Mouse (Mus musculus) frontal cortex, postnatal 25 days (tissue): ENCODE data around the gene Col9a3.

Experiments used
- DNase-seq, 2 experiments: peaks; one replicate each; pipeline ENCODE4 v3.0.0; 2022; ENCODE audit warnings: low spot score in 2 of 2

Col9a3 gene

DNA sequence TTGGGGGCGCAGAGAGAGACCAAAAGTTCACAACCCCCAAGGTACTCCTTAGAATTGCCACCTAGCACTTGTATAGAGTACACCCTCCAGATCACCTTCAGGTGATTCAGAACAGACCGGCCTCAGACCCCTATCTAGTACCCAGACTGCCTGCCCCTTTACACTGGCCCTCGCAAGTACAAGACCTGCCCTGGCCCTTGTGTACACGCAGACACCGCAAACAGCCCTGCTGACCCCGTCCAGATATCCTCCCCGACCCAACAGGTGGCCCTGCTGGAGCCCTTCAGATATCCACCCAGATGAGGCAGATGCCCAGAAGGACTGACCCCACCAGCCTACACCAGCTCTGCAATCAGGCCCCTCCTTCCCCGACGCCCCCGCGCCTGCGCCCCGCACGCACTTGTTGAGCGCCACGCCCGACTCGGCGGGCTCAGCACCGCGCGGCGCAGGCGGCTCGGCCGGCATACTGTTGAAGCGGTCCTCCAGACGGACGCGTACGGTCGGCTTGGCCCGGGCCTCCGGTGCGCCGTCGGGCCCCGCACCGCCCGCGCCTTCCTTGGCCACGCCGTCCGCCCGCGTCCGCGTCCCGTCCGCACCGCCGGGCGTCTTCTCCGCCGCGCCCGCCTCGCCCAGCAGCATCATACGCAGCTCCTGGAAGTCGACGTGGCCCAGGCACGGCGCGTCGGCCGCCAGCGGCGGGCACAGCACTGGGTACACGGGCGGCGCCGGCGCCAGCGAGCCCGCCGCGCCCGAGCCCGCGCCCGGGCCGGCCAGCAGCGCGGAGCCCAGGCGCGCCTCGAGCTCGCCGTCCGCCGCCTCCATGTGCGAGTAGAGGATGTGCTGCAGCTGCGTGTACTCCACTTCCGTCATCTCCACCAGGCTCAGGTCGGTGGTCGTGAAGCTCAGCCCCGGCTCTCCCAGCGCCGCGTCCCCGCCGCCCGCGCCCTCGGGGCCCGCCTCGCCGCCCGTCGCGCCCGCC is 44.3 kb downstream of the Col9a3 start:
- no peak for DNase-seq

DNA sequence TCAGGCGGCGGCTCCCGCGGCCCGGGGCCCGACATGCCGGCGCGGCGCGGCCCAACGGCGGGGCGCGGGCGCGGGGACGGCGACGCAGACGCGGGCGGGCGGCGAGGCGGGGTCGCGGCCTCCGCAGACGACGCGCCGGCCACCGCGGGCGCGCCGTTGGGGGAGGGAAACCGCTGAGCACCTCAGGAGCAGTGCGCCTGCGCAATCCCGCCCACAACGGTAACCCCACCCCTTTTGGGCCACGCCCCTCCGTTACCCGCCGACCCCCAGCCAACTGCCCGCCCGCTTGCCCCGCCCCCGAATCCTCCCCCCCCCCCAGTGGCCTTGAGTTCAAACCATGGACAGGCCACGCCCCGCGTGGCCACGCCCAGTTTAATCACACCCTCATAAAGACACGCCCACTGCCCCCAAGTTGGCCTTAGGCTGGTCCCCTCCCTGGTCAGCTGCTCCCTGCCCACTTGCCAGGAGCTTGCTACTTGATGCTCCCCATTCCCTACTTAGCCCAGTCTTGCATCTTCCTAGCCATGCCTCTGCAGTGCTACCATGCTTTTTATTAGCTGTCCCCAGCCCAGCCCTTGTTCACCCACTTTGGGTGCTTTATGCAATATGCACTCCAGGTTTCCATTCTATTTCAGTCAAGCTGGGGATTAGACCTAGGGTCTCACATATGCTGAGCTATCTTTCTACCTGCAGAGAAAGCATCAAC is 45.1 kb downstream of the Col9a3 start, which contains the start of gene Tcfl5:
TSS of gene Tcfl5 (minus strand) at position 154 of the 706 bp plus-strand sequence.
- DNase-seq, result no peak

DNA sequence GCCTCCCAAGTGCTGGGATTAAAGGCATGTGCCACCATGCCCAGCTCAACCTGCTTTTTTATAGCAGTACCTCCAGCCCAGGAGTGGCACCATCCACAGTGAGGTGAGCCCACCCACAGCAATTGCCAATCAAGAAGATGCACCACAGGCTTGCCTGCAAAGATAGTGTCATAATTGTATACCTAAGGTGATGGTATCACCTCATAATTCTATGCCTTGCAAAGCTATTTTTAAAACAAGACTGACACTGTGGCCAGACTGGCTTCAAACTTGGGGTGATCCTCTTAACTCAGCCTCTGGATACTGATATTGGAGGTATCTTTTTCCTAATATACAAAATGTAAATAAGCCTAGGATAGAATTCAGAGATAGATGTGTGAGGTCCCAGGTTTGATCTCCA is 46.0 kb downstream of the Col9a3 start:
- no peak for DNase-seq

DNA sequence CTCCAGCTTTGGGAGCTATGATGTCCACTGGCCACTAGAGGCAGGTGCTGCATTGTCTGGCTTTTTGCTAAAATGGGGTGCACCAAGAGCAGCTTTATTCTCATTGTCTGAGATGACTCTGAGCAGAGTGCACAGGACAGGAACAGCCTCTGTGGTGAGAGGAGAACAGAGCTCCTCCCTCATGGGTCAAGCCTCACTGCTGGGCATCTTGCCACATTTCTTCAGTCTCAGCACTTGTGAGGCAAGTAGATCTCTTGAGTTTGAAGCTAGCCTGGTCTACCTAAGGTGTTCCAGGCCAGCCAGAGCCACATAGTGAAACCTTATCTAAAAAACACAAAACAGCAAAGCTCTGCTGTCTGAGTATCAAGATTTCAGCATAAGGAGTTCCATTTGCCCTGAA is 49.3 kb downstream of the Col9a3 start:
- no peak for DNase-seq

DNA sequence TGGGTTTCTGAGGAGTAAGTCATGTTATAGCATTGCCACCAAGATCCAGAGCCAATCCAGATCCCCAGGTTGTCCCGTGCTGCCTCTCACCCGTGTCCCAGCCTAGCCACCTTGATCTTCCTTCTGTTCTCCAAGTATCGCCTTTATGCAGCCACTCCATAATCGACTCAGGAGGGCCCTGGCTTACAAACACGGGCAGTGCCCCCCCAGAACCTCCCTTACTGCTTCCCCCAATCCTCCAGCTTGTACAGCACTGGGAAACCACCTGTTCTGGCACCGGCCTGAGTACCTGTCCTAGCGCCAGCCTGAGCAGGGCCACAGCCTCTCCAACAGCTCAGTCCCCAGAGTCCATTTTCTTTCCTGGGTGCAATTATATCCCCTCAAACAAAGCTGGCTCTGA is 57.1 kb downstream of the Col9a3 start:
- DNase-seq, result no peak

DNA sequence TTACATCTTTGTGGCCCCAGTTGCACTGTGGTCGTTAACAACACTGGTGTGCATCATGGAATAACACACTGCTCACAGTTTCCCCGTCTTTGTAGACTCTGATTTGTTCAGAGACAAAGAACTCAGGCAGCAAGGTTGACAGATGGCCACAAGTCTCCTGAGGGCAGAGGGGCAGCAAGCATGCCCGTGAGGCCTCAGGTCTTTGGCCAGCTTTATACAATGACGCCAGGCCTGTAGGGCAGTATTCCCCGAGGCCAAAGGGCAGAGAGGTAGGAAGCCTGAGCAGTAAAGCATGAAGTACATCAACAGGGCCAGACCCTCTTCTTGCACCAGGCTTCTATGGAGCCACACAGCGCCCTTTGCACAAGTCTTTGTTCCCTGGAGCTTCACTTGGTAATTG is 57.6 kb downstream of the Col9a3 start:
- no peak for DNase-seq

DNA sequence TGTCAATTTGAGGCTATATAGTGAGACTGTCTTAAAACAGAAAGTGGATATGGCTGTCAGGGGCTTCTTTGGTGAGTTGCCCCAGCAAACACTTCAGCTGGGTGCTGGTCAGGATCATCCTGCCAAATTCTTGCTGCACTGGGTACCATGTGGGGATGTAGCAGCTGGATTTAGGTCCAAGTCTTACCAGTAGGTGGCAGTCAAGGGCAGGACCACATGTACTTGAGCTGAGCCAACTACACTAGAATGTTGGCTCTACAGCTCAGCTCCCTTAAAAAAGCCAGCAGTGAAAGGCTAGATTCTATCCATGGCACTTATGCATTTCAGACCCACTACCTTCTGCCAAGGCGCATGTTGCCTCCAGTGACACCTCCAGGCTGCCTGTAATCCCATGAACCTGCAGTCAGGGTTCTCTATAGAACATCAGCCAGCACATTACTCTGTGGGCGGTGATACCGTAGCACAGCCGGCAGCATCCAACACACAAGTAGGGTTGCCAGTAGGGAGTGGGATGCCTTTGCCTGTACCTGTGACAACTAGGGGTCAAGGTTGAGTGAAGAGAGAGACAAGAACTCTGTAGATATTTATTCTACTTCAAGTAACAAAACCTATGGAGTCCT is 59.9 kb downstream of the Col9a3 start:
- DNase-seq, result peak; percentile 59 to 69

DNA sequence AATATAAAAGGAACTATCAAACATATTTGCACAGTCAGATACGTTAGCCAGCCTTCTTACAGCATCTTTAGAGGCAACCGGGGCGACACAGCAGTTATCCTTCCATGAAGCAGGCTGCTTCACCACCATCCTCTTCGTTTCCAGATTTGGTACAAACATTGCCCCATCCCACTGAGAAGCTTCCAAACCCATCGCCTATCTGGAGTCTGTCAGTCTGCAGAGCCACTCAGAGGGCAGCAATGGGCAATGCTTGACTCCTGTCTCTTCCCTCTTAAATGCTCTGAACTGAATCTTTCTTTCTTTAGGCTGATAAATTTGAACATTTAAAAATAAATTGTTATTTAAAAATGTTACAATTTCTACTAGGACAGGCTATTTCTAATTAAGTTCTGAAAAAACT is 60.8 kb downstream of the Col9a3 start:
- DNase-seq, result no peak

DNA sequence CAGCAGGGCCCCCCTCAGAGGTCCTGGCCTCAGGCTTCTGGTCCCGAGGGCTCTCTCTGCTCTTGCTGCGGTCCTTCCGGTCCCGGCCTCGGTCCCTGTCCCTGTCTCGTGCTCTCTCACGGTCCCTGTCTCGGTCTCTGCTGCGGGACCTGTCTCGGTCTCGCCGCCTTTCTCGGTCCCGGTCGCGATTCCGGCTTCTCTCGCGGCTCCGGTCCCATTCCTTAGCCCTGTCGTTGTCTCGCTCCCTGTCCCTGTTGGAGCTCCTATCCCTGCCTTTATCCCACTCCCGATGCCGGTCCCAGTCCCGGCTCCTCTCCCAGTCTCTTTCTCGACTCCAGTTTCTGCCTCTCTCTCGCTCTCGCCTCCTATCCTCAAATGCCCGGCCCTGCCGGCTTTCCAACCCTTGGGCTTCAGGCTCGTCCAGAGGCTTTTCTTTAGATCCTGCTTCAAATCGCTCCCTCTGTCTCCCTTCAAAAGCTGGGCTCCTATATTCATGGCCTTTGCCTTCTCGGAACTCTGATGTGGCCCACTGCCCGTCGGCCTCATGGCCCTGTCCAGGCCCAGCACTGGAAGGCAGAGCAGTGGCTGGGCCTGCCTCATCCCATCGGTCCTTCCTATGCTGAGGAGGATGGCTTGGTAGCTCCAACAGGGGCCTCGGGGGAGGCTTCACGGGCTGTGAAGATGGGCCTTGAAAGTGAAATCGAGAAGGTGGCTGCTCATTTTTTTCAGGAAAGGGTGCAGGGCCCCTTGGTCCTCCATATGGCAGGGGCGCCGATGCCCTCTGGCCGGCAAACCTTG is 62.0 kb downstream of the Col9a3 start:
- DNase-seq, result no peak

DNA sequence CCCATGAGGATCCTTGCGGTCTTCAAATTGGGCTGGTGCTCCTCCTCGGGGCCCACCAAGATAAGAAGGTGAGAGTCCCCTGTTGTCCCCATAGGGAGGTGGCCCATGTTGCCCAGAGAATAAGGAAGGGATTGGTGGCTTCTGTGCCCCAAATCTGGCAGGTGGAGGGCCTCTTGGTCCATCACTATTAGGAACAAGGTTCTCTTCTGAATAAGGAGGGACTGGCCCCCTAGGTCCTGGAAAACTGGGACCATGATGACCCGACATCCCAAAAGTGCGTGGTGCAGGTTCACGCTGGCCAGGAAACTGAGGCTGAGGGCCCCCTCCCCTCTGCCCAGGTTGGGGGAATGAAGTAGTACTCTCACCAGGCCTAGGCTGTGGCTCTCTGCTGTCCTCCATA is 62.9 kb downstream of the Col9a3 start:
- DNase-seq, result no peak

DNA sequence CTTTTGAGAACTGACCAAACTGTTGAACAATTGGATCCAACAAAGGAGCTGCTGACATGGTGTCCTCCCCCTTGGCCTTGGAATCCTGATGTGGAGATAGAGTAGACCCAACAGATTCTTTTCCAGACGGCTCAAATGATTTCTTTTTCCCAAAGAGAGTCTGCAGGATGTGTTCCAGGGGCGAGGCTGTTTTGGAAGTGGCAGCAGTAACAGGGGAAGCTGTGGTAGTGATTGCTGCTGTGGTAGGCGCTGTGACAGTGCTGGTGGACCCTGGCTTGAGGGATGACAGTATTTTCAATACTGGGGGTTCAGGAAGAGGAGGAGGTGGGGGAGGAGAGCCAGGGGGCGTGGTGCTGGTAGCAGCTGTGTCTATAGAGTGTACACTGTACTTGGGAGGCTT is 64.4 kb downstream of the Col9a3 start:
- DNase-seq, result no peak
